Mouse (Mus musculus): ENCODE data around the gene Ptprs.

Ptprs gene

GRCm38 (mm10) chr17:56379281-56379834, 96.9 kb downstream of the Ptprs start:
- DNase-seq (ENCODE audit: low spot score), result no peak

- no peak for DNase-seq (ENCODE audit: low spot score)
Observed at GRCm38 (mm10) chr17:56374851-56375250, 101.4 kb downstream of the Ptprs start.

GRCm38 (mm10) chr17:56373136-56374034, 102.9 kb downstream of the Ptprs start:
- DNase-seq (ENCODE audit: low spot score), result no peak

- DNase-seq (ENCODE audit: low spot score), result no peak
Observed at GRCm38 (mm10) chr17:56372109-56372508, 104.2 kb downstream of the Ptprs start.

- no peak for DNase-seq (ENCODE audit: low spot score)
Observed at GRCm38 (mm10) chr17:56371029-56371660, 105.1 kb downstream of the Ptprs start.

- DNase-seq (ENCODE audit: low spot score), result no peak
Observed at GRCm38 (mm10) chr17:56370090-56370489, 106.2 kb downstream of the Ptprs start.

- DNase-seq (ENCODE audit: low spot score), result no peak
Observed at GRCm38 (mm10) chr17:56368291-56368790, 107.9 kb downstream of the Ptprs start.

GRCm38 (mm10) chr17:56365791-56366673, 110.3 kb downstream of the Ptprs start:
- DNase-seq (ENCODE audit: low spot score), result no peak

Data from urinary bladder, postnatal 25 days (tissue).